Mouse (Mus musculus): ENCODE results near the gene Cactin.

Gene Cactin

DNA sequence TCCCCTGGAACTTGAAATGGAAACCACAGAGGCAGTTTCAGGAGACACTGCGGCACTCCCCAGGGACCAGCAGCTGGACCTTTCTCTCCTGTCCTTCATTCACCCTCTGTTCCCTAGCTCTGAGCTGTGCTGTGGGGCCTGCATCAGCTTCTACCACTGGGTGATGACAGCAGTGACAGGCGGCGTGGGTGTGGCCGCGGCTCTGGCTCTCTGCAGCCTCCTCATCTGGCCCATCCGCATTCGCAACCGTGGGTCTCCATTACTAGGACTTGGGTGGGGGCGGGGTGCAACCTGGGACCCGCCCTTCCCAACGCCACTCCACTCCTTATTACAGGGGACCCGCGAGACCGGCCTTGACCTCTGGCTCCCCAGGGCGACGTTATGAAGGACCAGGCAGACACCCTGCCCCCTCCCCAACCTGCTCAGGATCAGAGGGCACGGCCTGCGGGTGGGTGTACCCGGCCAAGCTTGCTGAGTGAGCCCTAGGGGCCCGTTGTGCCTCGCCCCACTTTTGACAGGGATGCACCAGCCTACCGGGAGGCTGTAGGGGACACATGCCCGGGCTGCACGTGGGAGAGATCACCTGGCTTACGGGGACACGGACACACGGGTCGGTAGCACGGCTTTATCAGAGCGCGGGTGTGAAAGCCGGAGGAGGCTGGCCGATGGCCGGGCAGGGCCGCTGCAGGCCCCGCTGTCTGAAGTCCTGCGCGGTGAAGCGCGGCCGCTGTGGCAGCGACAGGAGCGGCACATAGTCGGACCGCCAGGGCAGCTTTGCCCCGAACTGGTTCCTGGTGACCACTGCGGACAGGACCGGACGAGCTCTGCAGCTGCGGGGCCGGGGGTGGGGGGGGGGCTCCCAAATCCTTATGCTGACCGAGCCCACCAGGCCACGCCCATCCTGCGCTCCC is 42.8 kb downstream of the Cactin start:
- DNase-seq (ENCODE audit: low read depth, low spot score): no peak

DNA sequence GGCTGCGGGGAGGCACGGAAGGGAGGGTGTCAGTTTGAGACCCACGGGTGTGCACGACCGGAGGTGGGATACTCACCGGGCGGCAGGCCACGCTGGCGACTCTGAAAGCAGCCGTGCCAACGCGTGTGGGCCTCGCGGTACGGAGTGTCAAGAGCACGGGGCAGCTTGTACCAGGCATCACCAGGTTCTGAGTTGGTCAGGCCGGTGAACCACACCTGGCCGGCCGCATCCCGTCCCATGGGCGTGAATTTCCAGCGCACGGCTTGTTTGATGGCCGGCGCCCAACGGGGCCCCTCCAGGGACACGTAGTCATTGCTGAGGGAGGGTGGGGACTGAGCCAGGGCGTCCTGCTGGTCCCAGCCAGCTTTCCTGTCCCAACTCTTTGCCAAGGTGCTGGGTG is 43.8 kb downstream of the Cactin start:
- DNase-seq (ENCODE audit: low read depth, low spot score): no peak

GRCm38 (mm10) chr10:81365073-81365472 is 44.2 kb downstream of the Cactin start:
- DNase-seq (ENCODE audit: low read depth, low spot score): no peak

DNA sequence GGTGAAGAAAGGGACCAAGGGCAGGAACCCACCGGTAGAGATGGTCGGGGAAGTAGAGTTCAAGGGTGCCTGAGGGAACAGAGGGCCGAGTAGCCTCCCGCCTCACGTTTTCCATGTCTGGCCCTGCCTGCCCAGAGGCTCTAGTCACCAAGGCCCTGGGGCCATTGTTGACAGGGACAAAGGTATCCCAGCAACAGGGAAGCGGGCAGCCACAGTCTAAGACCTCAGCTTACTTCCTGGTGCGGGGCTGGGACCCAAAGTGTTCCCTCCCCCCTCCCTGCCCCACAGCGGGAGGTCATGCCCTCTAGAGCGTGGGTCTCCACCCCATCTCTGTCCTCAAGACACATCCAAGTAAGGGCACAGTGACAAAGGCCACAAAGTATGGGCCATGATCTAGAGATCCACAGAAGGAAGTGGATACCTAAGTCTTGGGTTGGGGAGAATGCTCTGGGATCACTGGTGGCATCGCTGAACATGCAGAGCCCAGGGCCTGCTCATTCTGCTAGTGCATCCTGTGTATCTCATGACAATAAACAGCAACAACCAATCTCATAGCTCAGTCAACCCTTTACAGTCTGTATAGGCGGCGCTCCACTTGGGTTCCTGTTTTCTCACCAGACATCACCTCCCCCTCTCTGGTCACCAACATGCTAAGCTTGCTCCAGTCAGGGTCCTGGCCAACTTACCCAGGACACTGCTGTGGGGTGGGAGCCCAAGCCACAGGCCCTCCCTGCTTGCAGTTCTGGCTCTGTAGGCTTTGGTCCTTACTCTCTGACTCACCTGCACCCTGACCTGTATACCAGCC is 45.0 kb downstream of the Cactin start, which contains the start of gene 4930404N11Rik:
4930404N11Rik (minus strand) TSS at position 145 of the 805 bp plus-strand sequence.
- peak; percentile 31 for DNase-seq (ENCODE audit: low read depth, low spot score)

- no peak for DNase-seq (ENCODE audit: low read depth, low spot score)
Observed at GRCm38 (mm10) chr10:81366477-81367206, 45.7 kb downstream of the Cactin start.

DNA sequence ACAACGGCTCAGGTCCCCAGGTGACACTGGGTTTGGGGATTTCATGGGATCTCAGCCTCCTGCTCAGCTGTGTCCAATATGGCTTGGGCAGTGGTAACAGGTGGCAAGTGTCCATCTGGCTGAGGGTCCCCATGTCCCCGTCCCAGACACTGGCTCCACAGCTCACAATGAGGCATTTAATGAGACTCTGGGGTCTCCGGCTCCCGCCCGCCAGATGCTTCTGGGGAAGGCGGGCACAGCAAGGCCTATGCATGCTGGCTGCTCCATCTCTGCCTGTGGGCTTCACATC is 46.2 kb downstream of the Cactin start:
- DNase-seq (ENCODE audit: low read depth, low spot score): no peak

GRCm38 (mm10) chr10:81375322-81375721 is 54.4 kb downstream of the Cactin start:
- no peak for DNase-seq (ENCODE audit: low read depth, low spot score)

Measured in A20 (cell line).